Mouse (Mus musculus) heart, embryonic 10.5 days (tissue): Measurements from ENCODE around the gene AI481877. TPM values are rescaled to one million over a fixed set of nuclear protein-coding genes. Genes with fewer than 3 reads are reported as not detected.

Experiments used
- DNase-seq: peaks from one replicate; pipeline ENCODE4 v3.0.0-alpha.2; 2017; ENCODE audit warnings: low spot score
- H3K27ac ChIP-seq: fragments of 300-500 bp; sonication (generic); 2 replicates; pipeline ENCODE4 v1.5.1; 2016; ENCODE audit warnings: mild to moderate bottlenecking
- H3K27me3 ChIP-seq: fragments of 300-500 bp; sonication (generic); 2 replicates; pipeline ENCODE4 v1.6.1; 2016; ENCODE audit warnings: mild to moderate bottlenecking; ENCODE audit not compliant: poor library complexity, insufficient read depth, severe bottlenecking
- H3K36me3 ChIP-seq: fragments of 300-500 bp; sonication (generic); 2 replicates; pipeline ENCODE4 v1.6.1; 2016; ENCODE audit warnings: mild to moderate bottlenecking, moderate library complexity
- H3K4me1 ChIP-seq: fragments of 300-500 bp; sonication (generic); 2 replicates; pipeline ENCODE4 v1.6.1; 2016; ENCODE audit warnings: mild to moderate bottlenecking
- H3K4me3 ChIP-seq: fragments of 300-500 bp; sonication (generic); 2 replicates; pipeline ENCODE4 v1.5.1; 2016; ENCODE audit warnings: mild to moderate bottlenecking, moderate library complexity
- H3K9me3 ChIP-seq: fragments of 300-500 bp; sonication (generic); 2 replicates; pipeline ENCODE4 v1.6.1; 2016; ENCODE audit warnings: mild to moderate bottlenecking, moderate library complexity
- WGBS: fragments of 180-500 bp; shearing (Covaris S2); methylation state at CpG from one replicate; pipeline ENCODE4 v1.1.7; 2016; 5-methylcytosine and 5-hydroxymethylcytosine counted together
- polyA plus RNA-seq: library from polyadenylated mRNA; unstranded; fragments of >200 nt; fragmentation: Nextera tagmentation; extraction: Ambion mirVana; gene quantifications from 2 replicates; pipeline ENCODE4 v1.2.1, GENCODE M21; 2016

The AI481877 gene
- polyA plus RNA-seq, 1 experiment from 2014 or later = not detected

GRCm38 (mm10) chr4:59107886-59108285 is 30.9 kb downstream of the AI481877 start:
- H3K27me3 ChIP-seq = no peaks in the 10 kb centered on the region
- no peak overlapping the region for H3K4me3 ChIP-seq
- no peak for DNase-seq
- WGBS = 81% methylated on average over 2 of the region's 2 CpGs
- no peaks in the 10 kb centered on the region for H3K4me1 ChIP-seq
- no peaks in the 10 kb centered on the region for H3K9me3 ChIP-seq
- H3K36me3 ChIP-seq = no peaks in the 10 kb centered on the region
- H3K27ac ChIP-seq = no peak overlapping the region

GRCm38 (mm10) chr4:59106661-59107060 is 32.1 kb downstream of the AI481877 start:
- Histone ChIP-seq H3K27me3 (no peaks in the 10 kb centered on the region), H3K4me1 (no peaks in the 10 kb centered on the region), H3K36me3 (no peaks in the 10 kb centered on the region), H3K4me3 (no peak overlapping the region), H3K27ac (no peak overlapping the region), H3K9me3 (no peaks in the 10 kb centered on the region)
- DNase-seq = no peak
- WGBS = 67% methylated on average over 5 of the region's 5 CpGs

DNA sequence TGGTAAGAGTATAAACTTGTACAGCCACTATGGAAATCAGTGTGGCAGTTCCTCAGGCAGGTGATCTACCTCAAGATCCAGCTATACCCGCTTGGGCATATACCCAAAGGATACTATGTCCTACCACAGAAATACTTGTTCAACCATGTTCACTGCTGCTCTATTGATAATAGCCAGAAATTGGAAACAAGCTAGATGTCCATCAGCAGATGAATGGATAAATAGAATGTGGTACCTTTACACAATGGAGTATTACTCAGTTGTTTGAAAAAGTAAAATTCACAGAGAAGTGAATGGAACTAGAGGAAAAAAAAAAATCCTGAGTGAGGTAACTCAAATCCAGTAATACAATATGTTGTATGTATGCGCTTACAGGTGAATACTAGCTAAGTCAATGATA is 34.6 kb downstream of the AI481877 start:
- Histone ChIP-seq H3K4me3 (no peak overlapping the region), H3K4me1 (no peaks in the 10 kb centered on the region), H3K36me3 (no peaks in the 10 kb centered on the region), H3K9me3 (no peaks in the 10 kb centered on the region), H3K27me3 (no peaks in the 10 kb centered on the region), H3K27ac (no peak overlapping the region)
- DNase-seq = no peak
- 91% methylated on average over 2 of the region's 2 CpGs for WGBS

GRCm38 (mm10) chr4:59096393-59096792 is 42.4 kb downstream of the AI481877 start:
- no peaks in the 10 kb centered on the region; the same call in 1 of the 2 replicates for H3K27me3 ChIP-seq

GRCm38 (mm10) chr4:59089391-59089790 is 49.4 kb downstream of the AI481877 start:
- 3% methylated on average over 1 of the region's 1 CpGs for WGBS
- H3K27ac ChIP-seq = no peak overlapping the region
- DNase-seq = no peak
- H3K4me3 ChIP-seq = no peak overlapping the region
- H3K27me3 ChIP-seq = no peaks in the 10 kb centered on the region
- no peaks in the 10 kb centered on the region for H3K9me3 ChIP-seq
- H3K4me1 ChIP-seq = peaks cover 5% of the 10 kb centered on the region; the same call in 1 of the 2 replicates
- no peaks in the 10 kb centered on the region for H3K36me3 ChIP-seq

More at GRCm38 (mm10) chr4:59096393-59096792, 42.4 kb downstream of the AI481877 start:
- DNase-seq = peak; percentile 81
- no peak overlapping the region for H3K27ac ChIP-seq
- no peak overlapping the region for H3K4me3 ChIP-seq
- H3K4me1 ChIP-seq = no peaks in the 10 kb centered on the region
- H3K9me3 ChIP-seq = no peaks in the 10 kb centered on the region
- H3K36me3 ChIP-seq = no peaks in the 10 kb centered on the region

- Histone ChIP-seq H3K4me1 (no peaks in the 10 kb centered on the region), H3K9me3 (no peaks in the 10 kb centered on the region), H3K36me3 (no peaks in the 10 kb centered on the region), H3K27me3 (no peaks in the 10 kb centered on the region), H3K27ac (no peak overlapping the region), H3K4me3 (no peak overlapping the region)
- DNase-seq = no peak
- WGBS = 80% methylated on average over 2 of the region's 2 CpGs
These were observed 55.4 kb downstream of the AI481877 start for GRCm38 (mm10) chr4:59083430-59083829.

- H3K9me3 ChIP-seq = no peaks in the 10 kb centered on the region
- no peak for DNase-seq
- H3K4me3 ChIP-seq = no peak overlapping the region
- no peak overlapping the region for H3K27ac ChIP-seq
- WGBS = 47% methylated on average over 3 of the region's 3 CpGs
- H3K4me1 ChIP-seq = no peaks in the 10 kb centered on the region
- no peaks in the 10 kb centered on the region for H3K27me3 ChIP-seq
- H3K36me3 ChIP-seq = no peaks in the 10 kb centered on the region
These were observed 69.5 kb downstream of the AI481877 start for GRCm38 (mm10) chr4:59069276-59069675.

GRCm38 (mm10) chr4:59062526-59062925 is 76.3 kb downstream of the AI481877 start:
- 73% methylated on average over 12 of the region's 12 CpGs for WGBS
- Histone ChIP-seq H3K9me3 (no peaks in the 10 kb centered on the region), H3K27ac (no peak overlapping the region), H3K36me3 (no peaks in the 10 kb centered on the region), H3K27me3 (no peaks in the 10 kb centered on the region), H3K4me1 (no peaks in the 10 kb centered on the region), H3K4me3 (no peak overlapping the region)
- DNase-seq = no peak

DNA sequence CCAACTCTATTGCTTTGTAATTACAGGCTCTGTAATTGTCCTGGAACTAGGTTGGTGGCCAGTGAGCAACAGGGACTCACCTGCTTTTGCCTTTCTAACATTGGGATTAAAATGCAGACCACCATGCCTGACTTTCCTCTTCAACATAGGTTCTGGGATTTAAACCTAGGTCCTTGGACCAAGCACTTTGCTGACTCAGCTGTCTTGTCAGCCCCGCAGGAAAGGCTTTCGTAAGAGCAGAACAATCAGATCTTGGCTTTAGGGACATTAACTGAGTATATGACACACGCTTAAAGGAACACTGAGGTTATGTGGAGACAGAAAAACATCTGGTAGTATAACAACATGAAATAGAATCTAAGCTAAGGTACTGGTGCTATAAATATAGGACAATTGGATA is 80.9 kb downstream of the AI481877 start:
- 85% methylated on average over 3 of the region's 3 CpGs for WGBS
- Histone ChIP-seq H3K27me3 (no peaks in the 10 kb centered on the region), H3K36me3 (no peaks in the 10 kb centered on the region)

GRCm38 (mm10) chr4:59051081-59051480 is 87.7 kb downstream of the AI481877 start:
- no peaks in the 10 kb centered on the region for H3K36me3 ChIP-seq
- no peak overlapping the region for H3K27ac ChIP-seq
- DNase-seq = no peak
- H3K9me3 ChIP-seq = no peaks in the 10 kb centered on the region
- WGBS = 80% methylated on average over 1 of the region's 1 CpGs
- H3K4me3 ChIP-seq = no peak overlapping the region
- no peaks in the 10 kb centered on the region for H3K27me3 ChIP-seq
- peaks cover 8% of the 10 kb centered on the region for H3K4me1 ChIP-seq

More for the DNA sequence above, 80.9 kb downstream of the AI481877 start:
- no peaks in the 10 kb centered on the region for H3K9me3 ChIP-seq
- no peak overlapping the region for H3K4me3 ChIP-seq
- H3K27ac ChIP-seq = no peak overlapping the region
- no peak for DNase-seq
- peaks cover 8% of the 10 kb centered on the region for H3K4me1 ChIP-seq

GRCm38 (mm10) chr4:59047222-59047621 is 91.6 kb downstream of the AI481877 start:
- no peak for DNase-seq
- Histone ChIP-seq H3K36me3 (no peaks in the 10 kb centered on the region), H3K27ac (no peak overlapping the region), H3K27me3 (no peaks in the 10 kb centered on the region), H3K9me3 (no peaks in the 10 kb centered on the region), H3K4me3 (no peak overlapping the region), H3K4me1 (no peaks in the 10 kb centered on the region)
- WGBS = 38% methylated on average over 3 of the region's 3 CpGs

DNA sequence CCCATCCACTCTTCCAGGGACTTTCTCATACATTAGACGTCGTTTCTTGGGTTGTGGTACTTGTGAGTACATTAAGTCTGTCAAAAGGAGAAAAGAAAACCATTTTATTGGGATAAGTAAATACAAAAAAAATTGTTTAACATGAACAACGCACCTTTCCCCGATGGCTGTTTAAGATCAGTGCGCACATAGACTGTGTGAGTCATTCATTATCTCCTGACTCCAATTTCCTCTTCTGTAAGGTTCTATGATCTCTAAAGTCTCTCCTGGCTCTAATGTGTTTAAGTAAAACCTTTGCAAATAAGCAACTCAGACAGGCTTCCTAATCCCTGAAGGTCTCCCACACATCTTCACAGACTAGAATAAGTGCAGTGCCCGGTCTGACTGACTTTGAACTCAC is 94.9 kb downstream of the AI481877 start:
- H3K27me3 ChIP-seq = no peaks in the 10 kb centered on the region
- H3K4me1 ChIP-seq = no peaks in the 10 kb centered on the region
- WGBS = 90% methylated on average over 6 of the region's 6 CpGs
- H3K27ac ChIP-seq = no peak overlapping the region
- no peaks in the 10 kb centered on the region for H3K36me3 ChIP-seq
- H3K9me3 ChIP-seq = no peaks in the 10 kb centered on the region
- no peak overlapping the region for H3K4me3 ChIP-seq
- no peak for DNase-seq

DNA sequence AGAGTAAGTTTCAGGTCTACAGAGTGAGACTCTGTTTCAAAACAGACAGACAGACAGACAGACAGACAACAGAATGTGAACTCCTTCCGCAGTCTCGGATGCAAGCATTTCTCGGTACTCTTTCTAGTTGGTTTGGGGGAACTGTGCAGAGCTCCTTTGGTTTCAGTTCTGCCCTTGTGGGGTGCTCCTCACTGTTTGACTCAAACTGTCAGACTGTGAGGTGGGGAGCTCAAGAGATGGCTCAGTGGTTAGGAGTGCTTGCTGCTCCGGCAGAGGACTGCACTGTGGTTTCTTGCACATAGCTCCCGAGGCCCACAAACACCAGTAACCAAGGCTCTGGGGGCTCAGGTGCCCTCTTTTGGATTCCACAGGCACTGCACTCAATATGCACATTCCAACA is 95.7 kb downstream of the AI481877 start:
- H3K36me3 ChIP-seq = no peaks in the 10 kb centered on the region
- H3K27ac ChIP-seq = no peak overlapping the region
- 94% methylated on average over 5 of the region's 5 CpGs for WGBS
- no peak for DNase-seq
- no peaks in the 10 kb centered on the region for H3K4me1 ChIP-seq
- no peak overlapping the region for H3K4me3 ChIP-seq
- H3K27me3 ChIP-seq = no peaks in the 10 kb centered on the region
- no peaks in the 10 kb centered on the region for H3K9me3 ChIP-seq
